Mouse (Mus musculus): ENCODE data around the gene Edc3. TPM values are rescaled to one million over a fixed set of nuclear protein-coding genes. Genes with fewer than 3 reads are reported as not detected.

The Edc3 gene
- polyA plus RNA-seq (2014; fragmentation: Nextera tagmentation; extraction: Ambion mirVana) = 30.2 and 31.1 TPM in 2 replicates

DNA sequence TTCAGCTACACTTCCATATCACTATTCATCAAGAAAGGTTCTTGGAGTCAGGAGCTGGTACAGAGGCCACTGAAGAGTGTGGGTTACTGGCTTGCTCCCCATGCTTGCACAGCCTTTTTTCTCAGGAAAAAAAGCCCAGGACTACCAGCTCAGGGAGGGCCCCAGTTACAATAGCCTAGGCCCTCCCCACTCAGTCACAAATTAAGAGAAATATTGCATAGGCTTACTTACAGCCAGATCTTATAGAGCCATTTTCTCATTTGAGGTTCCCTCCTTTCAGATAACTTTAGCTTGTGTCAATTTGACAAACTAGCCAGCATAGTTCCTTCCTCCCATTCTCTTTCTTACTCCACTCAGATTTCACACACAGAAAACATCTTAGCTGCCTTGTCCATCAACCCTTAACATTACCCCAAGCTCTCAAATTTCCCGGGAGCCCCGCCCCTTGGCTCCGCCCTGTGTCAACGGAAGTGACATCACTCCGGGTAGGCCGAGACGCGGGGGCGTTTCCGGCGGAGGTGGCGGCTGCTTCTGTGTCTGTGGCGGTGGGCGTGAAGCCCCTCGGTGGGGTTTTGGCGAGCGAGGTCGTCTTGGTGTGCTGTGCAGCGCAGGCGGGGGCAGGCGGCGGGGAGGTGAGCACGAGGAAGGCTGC is at the start of gene Edc3:
Gene Edc3, plus strand, starts transcription at position 473 of the 652 bp plus-strand sequence.
- Histone ChIP-seq H3K9me3 (ENCODE audit: control insufficient read depth, low read length) (no peaks in the 10 kb centered on the region), H3K27ac (ENCODE audit: low read depth, low read length) (0 out of 2 replicates have a peak within 1 kb of the TSS, but pooled peaks have one; percentile 39), H3K4me2 (ENCODE audit: low read depth) (peak within 1 kb of the TSS; percentile 84), H3K27me3 (ENCODE audit: control insufficient read depth, insufficient read depth, low read length) (no peaks in the 10 kb centered on the region), H3K36me3 (ENCODE audit: control insufficient read depth, insufficient read depth, low read length) (no peaks in the 10 kb centered on the region), H3K9ac (ENCODE audit: low read length) (peak within 1 kb of the TSS; percentile 86), H3K4me3 (ENCODE audit: low read depth, low read length) (peak within 1 kb of the TSS; percentile 90), H3K4me1 (ENCODE audit: control insufficient read depth, insufficient read depth, low read length) (peaks cover 5% of the 10 kb centered on the region)
- 0% methylated on average over 23 of the region's 23 CpGs for WGBS
- ATAC-seq (ENCODE audit: insufficient read depth, low FRiP score, low TSS enrichment) (peak; percentile 83), DNase-seq (ENCODE audit: low spot score) (peak; percentile 92)

DNA sequence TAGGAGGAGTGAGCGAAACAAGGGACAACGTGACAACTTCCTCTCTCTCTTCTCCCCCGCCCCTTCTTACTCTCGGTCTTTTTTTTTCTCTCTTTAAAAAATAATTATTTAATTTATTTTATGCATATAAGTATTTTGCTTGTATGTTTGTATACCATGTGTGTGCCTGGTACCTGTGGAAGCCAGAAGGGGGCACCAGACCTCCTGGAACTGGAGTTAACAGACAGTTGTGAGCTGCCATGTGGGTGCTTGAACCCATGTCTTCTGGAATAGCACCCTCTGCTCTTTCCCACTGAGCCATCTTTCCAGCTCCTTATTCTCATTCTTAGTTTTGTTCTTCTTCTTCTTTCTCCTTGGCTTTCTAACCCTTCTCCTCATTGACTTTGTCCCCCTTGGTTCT is 49.4 kb upstream of the Edc3 start:
- Histone ChIP-seq H3K36me3 (ENCODE audit: control insufficient read depth, insufficient read depth, low read length) (no peaks in the 10 kb centered on the region), H3K27ac (ENCODE audit: low read depth, low read length) (no peak overlapping the region), H3K9ac (ENCODE audit: low read length) (no peak overlapping the region), H3K9me3 (ENCODE audit: control insufficient read depth, low read length) (no peaks in the 10 kb centered on the region), H3K4me2 (ENCODE audit: low read depth) (no peak overlapping the region), H3K4me3 (ENCODE audit: low read depth, low read length) (no peak overlapping the region), H3K27me3 (ENCODE audit: control insufficient read depth, insufficient read depth, low read length) (no peaks in the 10 kb centered on the region), H3K4me1 (ENCODE audit: control insufficient read depth, insufficient read depth, low read length) (no peaks in the 10 kb centered on the region)
- ATAC-seq (ENCODE audit: insufficient read depth, low FRiP score, low TSS enrichment) (no peak), DNase-seq (ENCODE audit: low spot score) (no peak)
- WGBS = 84% methylated on average over 4 of the region's 4 CpGs

DNA sequence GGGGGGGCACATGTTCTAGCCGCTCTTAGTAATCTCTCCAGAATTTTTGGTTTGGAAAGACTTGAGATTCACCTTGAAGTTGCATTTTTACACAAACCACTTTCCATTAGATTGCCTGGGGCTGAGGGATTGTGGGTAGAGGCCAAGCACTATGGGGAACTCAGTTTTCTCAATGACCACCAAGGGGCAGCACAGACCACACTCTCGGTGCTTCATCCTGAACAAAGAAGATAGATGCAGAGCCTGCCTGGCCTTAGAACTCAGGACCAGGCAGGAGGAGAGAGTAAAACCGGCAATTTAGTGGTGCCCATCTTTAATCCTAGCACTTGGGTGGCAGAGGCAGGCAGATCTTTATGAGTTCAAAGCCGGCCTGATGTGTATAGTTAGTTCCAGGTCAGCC is 48.6 kb upstream of the Edc3 start:
- Histone ChIP-seq H3K9ac (ENCODE audit: low read length) (no peak overlapping the region), H3K27ac (ENCODE audit: low read depth, low read length) (no peak overlapping the region), H3K9me3 (ENCODE audit: control insufficient read depth, low read length) (no peaks in the 10 kb centered on the region), H3K4me3 (ENCODE audit: low read depth, low read length) (no peak overlapping the region), H3K4me1 (ENCODE audit: control insufficient read depth, insufficient read depth, low read length) (no peaks in the 10 kb centered on the region), H3K27me3 (ENCODE audit: control insufficient read depth, insufficient read depth, low read length) (no peaks in the 10 kb centered on the region), H3K36me3 (ENCODE audit: control insufficient read depth, insufficient read depth, low read length) (no peaks in the 10 kb centered on the region), H3K4me2 (ENCODE audit: low read depth) (no peak overlapping the region)
- ATAC-seq (ENCODE audit: insufficient read depth, low FRiP score, low TSS enrichment) (no peak), DNase-seq (ENCODE audit: low spot score) (peak; percentile 77)
- 16% methylated on average over 4 of the region's 4 CpGs for WGBS

DNA sequence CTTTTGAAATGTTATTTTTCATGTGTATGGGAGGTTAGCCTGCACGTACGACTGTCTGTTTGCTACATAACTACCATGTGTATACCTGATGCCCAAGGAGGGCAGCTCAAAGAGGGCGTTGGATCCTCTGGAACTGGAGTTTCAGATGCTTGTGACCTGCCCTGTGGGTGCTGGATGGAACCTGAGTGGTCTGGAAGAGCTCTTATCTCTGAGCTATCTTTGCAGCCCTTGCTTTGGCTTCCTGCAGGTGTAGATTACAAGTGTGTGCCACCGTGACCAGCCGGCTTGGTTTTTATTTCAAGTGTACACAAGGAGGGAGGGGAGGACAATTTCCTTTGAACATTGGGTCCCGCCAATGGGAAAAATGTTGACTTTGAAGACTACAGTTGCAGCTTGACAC is 47.8 kb upstream of the Edc3 start:
- H3K9ac ChIP-seq (ENCODE audit: low read length) = no peak overlapping the region

DNA sequence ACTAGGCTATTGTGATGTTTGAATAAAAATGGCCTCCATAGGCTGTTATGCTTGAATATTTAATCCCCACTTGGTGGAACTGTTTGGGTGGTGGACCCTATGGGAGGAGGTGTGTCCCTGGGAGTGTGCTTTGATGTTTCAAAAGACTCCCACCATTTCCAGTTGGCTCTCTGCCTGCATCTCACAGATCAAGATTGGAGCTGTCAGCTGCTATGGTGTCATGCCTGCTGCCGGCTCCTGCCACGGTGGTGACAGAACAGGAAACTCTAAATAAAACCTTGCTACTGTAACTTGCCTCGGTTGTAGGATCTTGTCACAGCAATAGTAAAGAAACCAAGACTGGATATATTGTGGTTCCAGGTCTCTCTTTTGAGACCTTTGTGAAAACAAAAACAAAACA is 46.8 kb upstream of the Edc3 start:
- H3K4me1 ChIP-seq (ENCODE audit: control insufficient read depth, insufficient read depth, low read length) = no peaks in the 10 kb centered on the region
- no peak overlapping the region for H3K4me2 ChIP-seq (ENCODE audit: low read depth)
- DNase-seq (ENCODE audit: low spot score) (no peak), ATAC-seq (ENCODE audit: insufficient read depth, low FRiP score, low TSS enrichment) (no peak)
- no peak overlapping the region for H3K4me3 ChIP-seq (ENCODE audit: low read depth, low read length)
- WGBS = 80% methylated on average over 3 of the region's 3 CpGs
- H3K27me3 ChIP-seq (ENCODE audit: control insufficient read depth, insufficient read depth, low read length) = no peaks in the 10 kb centered on the region
- no peak overlapping the region for H3K9ac ChIP-seq (ENCODE audit: low read length)
- no peaks in the 10 kb centered on the region for H3K36me3 ChIP-seq (ENCODE audit: control insufficient read depth, insufficient read depth, low read length)
- H3K9me3 ChIP-seq (ENCODE audit: control insufficient read depth, low read length) = no peaks in the 10 kb centered on the region
- H3K27ac ChIP-seq (ENCODE audit: low read depth, low read length) = no peak overlapping the region

More for the DNA sequence above, 47.8 kb upstream of the Edc3 start:
- WGBS = 76% methylated on average over 6 of the region's 6 CpGs
- H3K27ac ChIP-seq (ENCODE audit: low read depth, low read length) = no peak overlapping the region
- no peak overlapping the region for H3K4me2 ChIP-seq (ENCODE audit: low read depth)
- ATAC-seq (ENCODE audit: insufficient read depth, low FRiP score, low TSS enrichment) (no peak), DNase-seq (ENCODE audit: low spot score) (no peak)
- H3K4me3 ChIP-seq (ENCODE audit: low read depth, low read length) = no peak overlapping the region
- no peaks in the 10 kb centered on the region for H3K27me3 ChIP-seq (ENCODE audit: control insufficient read depth, insufficient read depth, low read length)
- no peaks in the 10 kb centered on the region for H3K4me1 ChIP-seq (ENCODE audit: control insufficient read depth, insufficient read depth, low read length)
- no peaks in the 10 kb centered on the region for H3K9me3 ChIP-seq (ENCODE audit: control insufficient read depth, low read length)
- H3K36me3 ChIP-seq (ENCODE audit: control insufficient read depth, insufficient read depth, low read length) = no peaks in the 10 kb centered on the region

DNA sequence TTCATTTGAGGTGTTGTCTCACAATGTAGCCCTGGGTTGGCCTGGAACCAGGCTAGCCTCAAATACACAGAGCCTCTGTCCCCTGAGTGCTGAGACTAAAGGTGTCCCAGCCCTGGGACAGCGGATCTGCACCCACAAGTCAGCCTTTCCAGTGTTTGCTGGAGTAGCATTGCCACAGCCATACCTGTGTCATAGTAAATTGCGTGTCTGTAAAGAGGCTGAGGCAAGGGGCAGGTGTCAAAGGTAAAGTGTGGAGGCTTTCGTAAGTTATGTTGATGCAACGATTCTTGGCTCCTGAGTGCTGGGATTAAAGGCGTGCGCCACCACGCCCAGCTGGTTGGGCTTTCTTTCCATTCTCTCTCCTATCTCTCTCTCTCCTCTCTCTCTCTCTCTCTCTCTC is 43.7 kb upstream of the Edc3 start:
- H3K4me2 ChIP-seq (ENCODE audit: low read depth) = no peak overlapping the region
- H3K27ac ChIP-seq (ENCODE audit: low read depth, low read length) = no peak overlapping the region
- no peaks in the 10 kb centered on the region for H3K9me3 ChIP-seq (ENCODE audit: control insufficient read depth, low read length)
- no peaks in the 10 kb centered on the region for H3K27me3 ChIP-seq (ENCODE audit: control insufficient read depth, insufficient read depth, low read length)
- no peak overlapping the region for H3K4me3 ChIP-seq (ENCODE audit: low read depth, low read length)
- ATAC-seq (ENCODE audit: insufficient read depth, low FRiP score, low TSS enrichment) = no peak
- H3K4me1 ChIP-seq (ENCODE audit: control insufficient read depth, insufficient read depth, low read length) = no peaks in the 10 kb centered on the region
- WGBS = 64% methylated on average over 7 of the region's 7 CpGs
- DNase-seq (ENCODE audit: low spot score) = no peak
- no peak overlapping the region for H3K9ac ChIP-seq (ENCODE audit: low read length)
- no peaks in the 10 kb centered on the region for H3K36me3 ChIP-seq (ENCODE audit: control insufficient read depth, insufficient read depth, low read length)

DNA sequence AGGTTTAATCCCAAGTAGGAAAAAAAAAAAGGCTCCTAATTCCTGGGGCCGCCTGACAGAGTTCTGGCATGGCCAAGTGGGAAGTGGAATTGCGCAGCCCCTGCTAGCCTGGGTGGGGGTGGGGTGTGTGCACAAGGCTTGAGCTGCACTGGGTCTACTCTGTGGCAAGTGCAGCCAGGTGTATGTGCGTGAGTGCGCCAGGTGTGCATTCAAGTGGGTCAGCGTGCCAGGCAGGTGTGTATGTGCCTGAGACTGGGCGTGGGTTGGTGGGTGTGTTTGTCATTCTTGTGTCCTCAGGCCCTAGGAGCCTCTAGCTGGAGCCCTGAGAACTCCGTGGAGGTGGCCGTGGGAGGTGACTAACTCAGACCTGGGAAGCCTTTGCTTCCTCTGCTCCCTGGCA is 41.8 kb upstream of the Edc3 start:
- 81% methylated on average over 8 of the region's 8 CpGs for WGBS
- no peak overlapping the region for H3K27ac ChIP-seq (ENCODE audit: low read depth, low read length)
- H3K4me3 ChIP-seq (ENCODE audit: low read depth, low read length) = no peak overlapping the region
- DNase-seq (ENCODE audit: low spot score) = no peak
- no peak overlapping the region for H3K9ac ChIP-seq (ENCODE audit: low read length)
- H3K4me1 ChIP-seq (ENCODE audit: control insufficient read depth, insufficient read depth, low read length) = no peaks in the 10 kb centered on the region
- no peaks in the 10 kb centered on the region for H3K27me3 ChIP-seq (ENCODE audit: control insufficient read depth, insufficient read depth, low read length)
- H3K9me3 ChIP-seq (ENCODE audit: control insufficient read depth, low read length) = no peaks in the 10 kb centered on the region
- no peak overlapping the region for H3K4me2 ChIP-seq (ENCODE audit: low read depth)
- no peak for ATAC-seq (ENCODE audit: insufficient read depth, low FRiP score, low TSS enrichment)
- no peaks in the 10 kb centered on the region for H3K36me3 ChIP-seq (ENCODE audit: control insufficient read depth, insufficient read depth, low read length)

DNA sequence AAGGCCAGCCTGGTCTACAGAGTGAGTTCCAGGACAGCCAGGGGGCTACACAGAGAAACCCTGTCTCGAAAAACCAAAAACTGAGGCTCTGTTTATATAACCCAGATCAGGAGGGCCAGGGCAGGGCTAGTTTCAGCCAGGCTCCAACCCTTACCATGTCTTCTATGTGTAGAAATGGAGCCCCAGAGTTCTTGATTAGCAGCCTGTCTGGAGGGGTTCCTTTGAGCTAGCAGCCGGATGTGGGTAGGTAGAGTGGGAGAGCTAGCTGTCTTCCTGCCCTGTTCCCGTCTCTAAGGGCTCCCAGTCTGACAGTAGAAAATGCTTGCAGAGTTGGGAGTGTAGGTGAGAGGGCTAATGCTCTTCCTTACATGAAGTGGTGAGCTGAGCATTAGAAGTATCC is 41.2 kb upstream of the Edc3 start:
- no peak overlapping the region for H3K4me2 ChIP-seq (ENCODE audit: low read depth)
- no peaks in the 10 kb centered on the region for H3K27me3 ChIP-seq (ENCODE audit: control insufficient read depth, insufficient read depth, low read length)
- H3K36me3 ChIP-seq (ENCODE audit: control insufficient read depth, insufficient read depth, low read length) = no peaks in the 10 kb centered on the region
- DNase-seq (ENCODE audit: low spot score) = no peak
- 74% methylated on average over 3 of the region's 3 CpGs for WGBS
- H3K4me3 ChIP-seq (ENCODE audit: low read depth, low read length) = no peak overlapping the region
- no peaks in the 10 kb centered on the region for H3K9me3 ChIP-seq (ENCODE audit: control insufficient read depth, low read length)
- no peak overlapping the region for H3K9ac ChIP-seq (ENCODE audit: low read length)
- no peaks in the 10 kb centered on the region for H3K4me1 ChIP-seq (ENCODE audit: control insufficient read depth, insufficient read depth, low read length)
- no peak overlapping the region for H3K27ac ChIP-seq (ENCODE audit: low read depth, low read length)
- no peak for ATAC-seq (ENCODE audit: insufficient read depth, low FRiP score, low TSS enrichment)

DNA sequence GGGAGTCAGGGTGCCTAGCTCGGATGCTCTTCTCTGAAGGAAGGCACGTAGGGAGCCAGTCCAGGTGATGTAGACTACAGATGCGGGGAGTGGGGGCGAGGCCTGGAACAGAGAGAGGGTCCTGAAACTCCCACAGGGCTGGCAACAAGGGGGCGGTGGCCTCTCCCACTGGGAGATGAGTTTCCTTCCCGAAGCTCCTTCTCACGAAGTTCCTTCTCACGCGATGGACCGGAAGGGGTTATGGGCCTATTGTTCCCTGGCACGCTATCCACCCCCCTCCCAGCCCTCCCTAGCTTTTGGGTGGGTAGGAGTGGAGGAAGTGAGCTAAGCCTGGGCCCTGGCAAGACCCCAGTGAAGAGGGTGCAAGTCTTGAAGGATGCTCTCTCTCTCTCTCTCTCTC is 40.5 kb upstream of the Edc3 start:
- no peak overlapping the region for H3K4me3 ChIP-seq (ENCODE audit: low read depth, low read length)
- DNase-seq (ENCODE audit: low spot score) = no peak
- H3K9me3 ChIP-seq (ENCODE audit: control insufficient read depth, low read length) = no peaks in the 10 kb centered on the region
- H3K36me3 ChIP-seq (ENCODE audit: control insufficient read depth, insufficient read depth, low read length) = no peaks in the 10 kb centered on the region
- H3K27ac ChIP-seq (ENCODE audit: low read depth, low read length) = no peak overlapping the region
- no peak for ATAC-seq (ENCODE audit: insufficient read depth, low FRiP score, low TSS enrichment)
- H3K27me3 ChIP-seq (ENCODE audit: control insufficient read depth, insufficient read depth, low read length) = no peaks in the 10 kb centered on the region
- H3K4me2 ChIP-seq (ENCODE audit: low read depth) = no peak overlapping the region
- no peaks in the 10 kb centered on the region for H3K4me1 ChIP-seq (ENCODE audit: control insufficient read depth, insufficient read depth, low read length)
- H3K9ac ChIP-seq (ENCODE audit: low read length) = no peak overlapping the region
- 62% methylated on average over 11 of the region's 11 CpGs for WGBS

Measured in neural tube, embryonic 11.5 days (tissue).